Mouse (Mus musculus): ENCODE data around the gene Gyg. TPM values are rescaled to one million over a fixed set of nuclear protein-coding genes. Genes with fewer than 3 reads are reported as not detected.

Gyg gene
- total RNA-seq, 2 experiments from 2014 or later: 28.8 to 29.0 TPM

DNA sequence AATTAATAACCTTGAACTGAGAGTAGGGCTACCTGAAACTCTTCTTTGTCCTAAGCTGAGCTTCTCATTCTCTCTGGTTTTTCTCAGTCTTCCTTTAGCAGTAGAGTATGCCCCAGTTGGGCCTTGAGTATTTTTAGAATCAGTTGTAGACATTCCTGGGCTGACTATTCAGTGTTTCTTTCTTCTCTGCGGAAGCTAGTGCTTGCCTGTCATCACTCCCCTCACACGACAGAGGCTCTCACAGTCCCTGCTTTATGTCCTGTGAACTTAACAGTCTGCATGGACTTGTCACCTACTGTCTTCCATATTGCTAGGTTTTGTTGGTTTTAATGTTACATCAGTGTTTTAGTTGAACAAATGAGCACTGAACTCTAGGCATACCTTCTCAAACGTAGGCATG is 73.0 kb downstream of the Gyg start:
- DNase-seq (ENCODE audit: extremely low spot score in 1 of 2, low spot score in 2 of 2): no peak
- no peak overlapping the region for H3K4me3 ChIP-seq
- no peak overlapping the region for H3K27ac ChIP-seq
- no peak for TF ChIP-seq CTCF (IDR thresholded peaks at IDR 0.05)
- intact Hi-C loops (cut with DNase I): no loop called here

DNA sequence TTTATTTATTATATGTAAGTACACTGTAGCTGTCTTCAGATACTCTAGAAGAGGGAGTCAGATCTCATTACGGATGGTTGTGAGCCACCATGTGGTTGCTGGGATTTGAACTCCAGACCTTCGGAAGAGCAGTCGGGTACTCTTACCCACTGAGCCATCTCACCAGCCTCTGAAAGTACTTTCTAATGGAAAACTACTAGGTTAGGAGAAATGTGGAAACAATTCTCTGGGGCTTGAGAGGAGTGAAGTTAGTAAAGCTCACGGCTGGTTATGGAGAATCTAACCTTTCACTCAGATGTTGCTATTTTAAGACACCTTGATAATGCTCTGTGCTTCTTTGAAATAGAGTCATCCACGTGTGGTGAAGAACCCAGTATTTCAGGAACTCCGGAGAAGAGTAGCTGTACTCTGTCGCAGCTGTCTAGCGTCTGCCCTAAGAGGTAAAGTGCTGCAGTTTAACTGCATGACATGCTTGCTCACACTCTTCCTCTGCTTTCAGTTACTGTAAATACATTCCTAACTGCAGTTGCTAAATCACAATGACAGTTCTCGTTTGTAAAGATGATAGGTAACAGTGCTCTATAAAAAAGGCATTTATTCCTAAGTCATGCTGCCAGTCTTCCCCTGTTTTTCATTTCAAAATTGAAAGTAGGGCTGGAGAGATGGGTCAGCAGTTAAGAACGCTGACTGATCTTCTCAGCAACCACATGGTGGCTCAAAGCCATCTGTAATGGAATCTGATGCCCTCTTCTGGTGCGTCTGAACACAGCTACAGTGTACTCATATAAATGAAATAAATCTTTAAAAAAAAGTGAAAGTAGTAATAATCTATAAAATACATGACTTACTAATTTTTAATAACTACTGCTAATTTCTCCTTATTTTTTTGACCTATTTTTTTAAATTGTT is 78.7 kb downstream of the Gyg start:
- peak; percentile 33 for TF ChIP-seq CTCF (IDR thresholded peaks at IDR 0.05)
- DNase-seq (ENCODE audit: extremely low spot score in 1 of 2, low spot score in 2 of 2): no peak
- Histone ChIP-seq H3K4me3 (no peak overlapping the region), H3K27ac (no peak overlapping the region)
- intact Hi-C loops (cut with DNase I): loop anchor here (5.0 kb wide), 1 partner anchor 174 kb away; no protein-coding TSS in a partner anchor

Other genes starting within 250 kb of the Gyg start
- 10 to 100 TPM; 12.0 to 17.8 TPM for gene Cp, start 198.3 kb downstream of the Gyg start, total RNA-seq (2021)
- 10 to 100 TPM; 16.6 to 17.1 TPM for gene Hps3, start 120.0 kb downstream of the Gyg start, total RNA-seq (2021)
- gene Hltf, start 97.5 kb downstream of the Gyg start, total RNA-seq (2021): 10 to 100 TPM; 23.7 to 24.0 TPM
- gene Cpa3, start 86.9 kb upstream of the Gyg start, total RNA-seq (2021): not detected
- not detected for gene Cpb1, start 120.4 kb upstream of the Gyg start, total RNA-seq (2021)
- gene Agtr1b, start 211.9 kb upstream of the Gyg start, total RNA-seq (2021): under 1 TPM in 1 of 2 experiments, not detected in 1; 0.20 TPM